Mouse (Mus musculus) limb, embryonic 14.5 days (tissue): ENCODE measurements around the gene Timm44. TPM values are rescaled to one million over a fixed set of nuclear protein-coding genes. Genes with fewer than 3 reads are reported as not detected.

Source experiments
- ATAC-seq: fragments of 200-750 bp; cut with Nextera tagmentation; 2 replicates; pipeline ENCODE4 v1.8.0; 2017; ENCODE audit warnings: low read depth, moderate number of reproducible peaks, moderate TSS enrichment; ENCODE audit not compliant: low FRiP score
- DNase-seq: peaks from one replicate; pipeline ENCODE4 v3.0.0-alpha.2; 2015; ENCODE audit warnings: low spot score
- H3K27ac ChIP-seq: fragments of 300-500 bp; sonication (generic); replicated peaks from 2 replicates; pipeline ENCODE4 v1.5.1; 2014; ENCODE audit warnings: low read depth, mild to moderate bottlenecking, low read length, moderate library complexity, mixed read lengths
- H3K27me3 ChIP-seq: fragments of 300-500 bp; sonication (generic); 2 replicates; pipeline ENCODE4 v1.6.1; 2014; ENCODE audit warnings: low read length, mixed read lengths; ENCODE audit not compliant: control insufficient read depth, insufficient read depth
- H3K36me3 ChIP-seq: fragments of 300-500 bp; sonication (generic); 2 replicates; pipeline ENCODE4 v1.6.1; 2014; ENCODE audit warnings: mild to moderate bottlenecking, low read length, moderate library complexity, mixed read lengths; ENCODE audit not compliant: control insufficient read depth, insufficient read depth
- H3K4me1 ChIP-seq: fragments of 300-500 bp; sonication (generic); 2 replicates; pipeline ENCODE4 v1.6.1; 2014; ENCODE audit warnings: antibody characterized with exemption, low read length, mixed read lengths; ENCODE audit not compliant: control insufficient read depth, insufficient read depth
- H3K4me2 ChIP-seq: fragments of 300-500 bp; sonication (generic); replicated peaks from 2 replicates; pipeline ENCODE4 v1.6.1; 2014; ENCODE audit warnings: low read depth, mild to moderate bottlenecking, low read length, moderate library complexity; ENCODE audit not compliant: severe bottlenecking
- H3K4me3 ChIP-seq: fragments of 300-500 bp; sonication (generic); replicated peaks from 2 replicates; pipeline ENCODE4 v1.5.1; 2014; ENCODE audit warnings: low read length
- H3K9ac ChIP-seq: fragments of 300-500 bp; sonication (generic); 2 replicates; pipeline ENCODE4 v1.6.1; 2014; ENCODE audit warnings: mild to moderate bottlenecking, low read depth, low read length, moderate library complexity; ENCODE audit not compliant: severe bottlenecking
- H3K9me3 ChIP-seq: fragments of 300-500 bp; sonication (generic); 2 replicates; pipeline ENCODE4 v1.6.1; 2016; ENCODE audit warnings: low read length; ENCODE audit not compliant: control insufficient read depth
- POLR2A ChIP-seq: fragments of 200-500 bp; IDR thresholded peaks from 2 replicates; pipeline ENCODE4 v1.8.0; 2012; ENCODE audit warnings: inconsistent platforms, mild to moderate bottlenecking, moderate library complexity, borderline replicate concordance; ENCODE audit not compliant: insufficient read depth, insufficient read length; ENCODE audit errors: extremely low read depth
- WGBS: fragments of 180-500 bp; shearing (Covaris S2); extraction: QIAGEN DNeasy Blood & Tissue Kit; methylation state at CpG from one replicate; pipeline ENCODE4 v1.1.7; 2014; 5-methylcytosine and 5-hydroxymethylcytosine counted together
- polyA plus RNA-seq, 2 experiments: library from polyadenylated mRNA; depleted of rRNA in 1 of 2; stranded (reverse) in 1 of 2; unstranded in 1 of 2; fragments of >200 nt; fragmentation: Nextera tagmentation in 1 of 2; extraction: Ambion mirVana in 1 of 2; gene quantifications; 2 replicates each; pipeline versions ENCODE4 v1.2.1 to v1.2.3; 2012 to 2014

Gene Timm44
- polyA plus RNA-seq, 2 experiments, result 69.1 to 100 TPM

GRCm38 (mm10) chr8:4263105-4263791, 12.5 kb downstream of the Timm44 start:
- WGBS, result 89% methylated on average over 8 of the region's 8 CpGs

GRCm38 (mm10) chr8:4259805-4260170, 15.9 kb downstream of the Timm44 start:
- no peak for TF ChIP-seq POLR2A
- H3K9ac ChIP-seq, result no peak overlapping the region; the same call in 1 of the 2 replicates
- H3K36me3 ChIP-seq, result peaks cover 72% of the 10 kb centered on the region
- peaks cover 15% of the 10 kb centered on the region for H3K4me1 ChIP-seq
- H3K4me2 ChIP-seq, result no peak overlapping the region
- H3K27ac ChIP-seq, result no peak overlapping the region
- no peaks in the 10 kb centered on the region for H3K9me3 ChIP-seq
- no peak for ATAC-seq
- H3K4me3 ChIP-seq, result peak overlapping the region; percentile 84; the same call in 1 of the 2 replicates
- WGBS, result 78% methylated on average over 4 of the region's 4 CpGs
- DNase-seq, result no peak
- H3K27me3 ChIP-seq, result no peaks in the 10 kb centered on the region

More at GRCm38 (mm10) chr8:4263105-4263791, 12.5 kb downstream of the Timm44 start:
- ATAC-seq, result no peak
- DNase-seq, result no peak
- no peak overlapping the region for H3K4me2 ChIP-seq
- no peak overlapping the region for H3K27ac ChIP-seq
- H3K4me1 ChIP-seq, result peaks cover 4% of the 10 kb centered on the region; the same call in 1 of the 2 replicates
- H3K4me3 ChIP-seq, result no peak overlapping the region
- no peak for TF ChIP-seq POLR2A
- peaks cover 87% of the 10 kb centered on the region for H3K36me3 ChIP-seq
- no peaks in the 10 kb centered on the region for H3K27me3 ChIP-seq
- no peak overlapping the region for H3K9ac ChIP-seq
- no peaks in the 10 kb centered on the region for H3K9me3 ChIP-seq

GRCm38 (mm10) chr8:4259125-4259804, 16.4 kb downstream of the Timm44 start, which contains the start of gene Ctxn1:
Gene Ctxn1, minus strand, starts transcription at chr8:4259274.
- H3K27ac ChIP-seq, result peak within 1 kb of the TSS; percentile 77
- H3K27me3 ChIP-seq, result no peaks in the 10 kb centered on the region
- WGBS, result 4% methylated on average over 21 of the region's 33 CpGs
- H3K9ac ChIP-seq, result peak within 1 kb of the TSS; percentile 78
- DNase-seq (peak; percentile 91), ATAC-seq (peak; percentile 93)
- peaks cover 15% of the 10 kb centered on the region for H3K4me1 ChIP-seq
- peak within 1 kb of the TSS; percentile 69 for H3K4me2 ChIP-seq
- 0 out of 2 replicates have a peak, but pooled peaks have one; percentile 21 for TF ChIP-seq POLR2A
- H3K4me3 ChIP-seq, result peak within 1 kb of the TSS; percentile 84
- peaks cover 70% of the 10 kb centered on the region for H3K36me3 ChIP-seq
- H3K9me3 ChIP-seq, result no peaks in the 10 kb centered on the region

GRCm38 (mm10) chr8:4258678-4259077, 17.0 kb downstream of the Timm44 start:
- Histone ChIP-seq H3K9ac (peak overlapping the region; percentile 78), H3K4me2 (peak overlapping the region; percentile 69), H3K9me3 (no peaks in the 10 kb centered on the region), H3K27ac (peak overlapping the region; percentile 77), H3K4me3 (peak overlapping the region; percentile 84), H3K36me3 (peaks cover 66% of the 10 kb centered on the region), H3K4me1 (peaks cover 20% of the 10 kb centered on the region), H3K27me3 (no peaks in the 10 kb centered on the region)
- ATAC-seq, result peak; percentile 76
- no peak for TF ChIP-seq POLR2A
- 5% methylated on average over 23 of the region's 32 CpGs for WGBS
- DNase-seq, result no peak

GRCm38 (mm10) chr8:4258233-4258632, 17.5 kb downstream of the Timm44 start:
- Histone ChIP-seq H3K9ac (peak overlapping the region; percentile 78), H3K4me2 (peak overlapping the region; percentile 69), H3K27ac (peak overlapping the region; percentile 77), H3K4me3 (peak overlapping the region; percentile 84), H3K4me1 (peaks cover 21% of the 10 kb centered on the region), H3K27me3 (no peaks in the 10 kb centered on the region), H3K9me3 (no peaks in the 10 kb centered on the region), H3K36me3 (peaks cover 61% of the 10 kb centered on the region)
- ATAC-seq, result peak; percentile 58
- DNase-seq, result peak; percentile 68
- WGBS, result 4% methylated on average over 24 of the region's 35 CpGs
- TF ChIP-seq POLR2A, result no peak
